Mouse (Mus musculus) MEL (cell line): ENCODE data around the gene Gm8947.

Source experiments
- CHD1 ChIP-seq: IDR thresholded peaks from 2 replicates; pipeline ENCODE4 v1.6.1; 2012; ENCODE audit warnings: low read depth, mild to moderate bottlenecking, inconsistent platforms, low read length, improper control_type of control experiment
- CTCF ChIP-seq, 3 experiments: IDR thresholded peaks in 2 of 3; conservative IDR thresholded peaks in 1 of 3; 2 replicates each; pipeline ENCODE4 v1.5.1; 2011 to 2012; ENCODE audit warnings: low read length in 3 of 3, low read depth in 2 of 3, mild to moderate bottlenecking in 2 of 3, improper control_type of control experiment in 1 of 3, inconsistent platforms in 1 of 3, mixed read lengths in 1 of 3, moderate library complexity in 1 of 3; ENCODE audit not compliant: control insufficient read depth in 1 of 3, insufficient read depth in 1 of 3, poor library complexity in 1 of 3, severe bottlenecking in 1 of 3
- E2F4 ChIP-seq: IDR thresholded peaks from 2 replicates; pipeline ENCODE4 v1.6.1; 2011; ENCODE audit warnings: low read depth, low read length, improper control_type of control experiment, borderline replicate concordance
- EP300 ChIP-seq, 2 experiments: IDR thresholded peaks; 2 replicates each; pipeline ENCODE4 v1.6.1; 2011; ENCODE audit warnings: improper control_type of control experiment in 2 of 2, low read length in 2 of 2, low read depth in 1 of 2, mild to moderate bottlenecking in 1 of 2
- HCFC1 ChIP-seq: IDR thresholded peaks from 2 replicates; pipeline ENCODE4 v1.6.1; 2012; ENCODE audit warnings: low read depth, mild to moderate bottlenecking, inconsistent platforms, low read length, improper control_type of control experiment, moderate library complexity
- POLR2A ChIP-seq, 2 experiments: IDR thresholded peaks; 2 replicates each; pipeline ENCODE4 v1.6.1; 2011 to 2012; ENCODE audit warnings: low read length in 2 of 2, mild to moderate bottlenecking in 2 of 2, control low read depth in 1 of 2, improper control_type of control experiment in 1 of 2, low read depth in 1 of 2, moderate library complexity in 1 of 2; ENCODE audit not compliant: control insufficient read depth in 1 of 2, insufficient read depth in 1 of 2, poor library complexity in 1 of 2
- POLR2AphosphoS2 ChIP-seq: IDR thresholded peaks from 2 replicates; pipeline ENCODE4 v1.6.1; 2011; ENCODE audit warnings: low read length, improper control_type of control experiment
- SIN3A ChIP-seq: IDR thresholded peaks from 2 replicates; pipeline ENCODE4 v1.6.1; 2012; ENCODE audit warnings: low read length, improper control_type of control experiment, inconsistent platforms
- TAL1 ChIP-seq: IDR thresholded peaks from 2 replicates; pipeline ENCODE4 v1.6.1; 2012; ENCODE audit warnings: mild to moderate bottlenecking, inconsistent platforms, low read length, moderate library complexity, mixed read lengths
- UBTF ChIP-seq: IDR thresholded peaks from 2 replicates; pipeline ENCODE4 v1.6.1; 2012; ENCODE audit warnings: low read depth, mild to moderate bottlenecking, inconsistent platforms, low read length, improper control_type of control experiment, moderate library complexity, borderline replicate concordance; ENCODE audit not compliant: insufficient read depth
- USF2 ChIP-seq, 2 experiments: IDR thresholded peaks; 2 replicates each; pipeline ENCODE4 v1.6.1; 2011 to 2012; ENCODE audit warnings: improper control_type of control experiment in 2 of 2, low read length in 2 of 2, borderline replicate concordance in 1 of 2, inconsistent platforms in 1 of 2, low read depth in 1 of 2, mild to moderate bottlenecking in 1 of 2; ENCODE audit not compliant: insufficient read depth in 1 of 2
- ZNF384 ChIP-seq: IDR thresholded peaks from 2 replicates; pipeline ENCODE4 v1.6.1; 2012; ENCODE audit warnings: low read depth, mild to moderate bottlenecking, inconsistent platforms, low read length, improper control_type of control experiment

- no peak for TF ChIP-seq USF2 (IDR thresholded peaks at IDR 0.05; ENCODE audit: borderline replicate concordance in 1 of 2, insufficient read depth in 1 of 2, low read depth in 1 of 2, low read length in 2 of 2)
- TF ChIP-seq UBTF: no peak
- TF ChIP-seq POLR2A (IDR thresholded peaks at IDR 0.05; ENCODE audit: control insufficient read depth in 1 of 2, insufficient read depth in 1 of 2, low read depth in 1 of 2, low read length in 2 of 2, poor library complexity in 1 of 2): no peak
- TF ChIP-seq CHD1: no peak
- no peak for TF ChIP-seq HCFC1
- TF ChIP-seq POLR2AphosphoS2: no peak
- TF ChIP-seq ZNF384: no peak
- no peak for TF ChIP-seq CTCF (IDR thresholded peaks at IDR 0.05 in 2 of 3, conservative IDR thresholded peaks at IDR 0.05 in 1 of 3; ENCODE audit: control insufficient read depth in 1 of 3, insufficient read depth in 1 of 3, low read depth in 2 of 3, low read length in 3 of 3, poor library complexity in 1 of 3, severe bottlenecking in 1 of 3)
- TF ChIP-seq EP300 (IDR thresholded peaks at IDR 0.05; ENCODE audit: low read depth in 1 of 2, low read length in 2 of 2): no peak
- TF ChIP-seq SIN3A: no peak
- no peak for TF ChIP-seq E2F4
- TF ChIP-seq TAL1: no peak
Observed at GRCm38 (mm10) chr1:151236141-151236930, 44.2 kb downstream of the Gm8947 start.
